Mouse (Mus musculus): ENCODE measurements around the gene Ankrd66. TPM values are rescaled to one million over a fixed set of nuclear protein-coding genes. Genes with fewer than 3 reads are reported as not detected.

Ankrd66 gene
- 0.94 and 0.96 TPM in 2 replicates for polyA plus RNA-seq (2015; fragmentation: Nextera tagmentation; extraction: Ambion mirVana)

DNA sequence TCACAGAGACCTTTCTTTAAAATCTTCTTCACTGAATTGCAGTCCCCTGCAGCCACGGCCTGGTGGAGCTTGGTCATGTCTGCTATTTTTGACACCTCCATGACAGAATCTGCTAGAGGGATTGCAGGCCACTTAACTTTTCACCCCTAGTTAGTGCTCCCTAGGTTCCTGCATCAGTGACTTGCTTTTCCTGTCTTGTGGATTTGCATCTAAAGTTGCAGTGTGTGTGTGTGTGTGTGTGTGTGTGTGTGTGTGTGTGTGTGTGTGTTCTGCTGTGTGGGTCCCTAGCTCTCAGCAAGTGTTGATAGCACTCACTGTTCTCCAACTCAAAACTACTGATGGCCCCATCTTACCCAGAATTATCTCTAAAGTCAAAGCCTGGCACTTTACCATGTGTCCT lies at the start of gene Ankrd66:
Ankrd66 (minus strand) TSS at position 101 of the 400 bp plus-strand sequence.
- 39% methylated on average over 1 of the region's 1 CpGs for WGBS
- Histone ChIP-seq H3K4me1 (replicated peaks; ENCODE audit: control insufficient read depth, insufficient read depth, low read length) (no peaks in the 10 kb centered on the region), H3K9ac (ENCODE audit: low read length) (no peak within 1 kb of the TSS), H3K36me3 (ENCODE audit: control insufficient read depth, insufficient read depth, low read length) (no peaks in the 10 kb centered on the region), H3K9me3 (ENCODE audit: control insufficient read depth, low read length) (no peaks in the 10 kb centered on the region), H3K4me2 (ENCODE audit: low read depth, low read length) (no peak within 1 kb of the TSS), H3K27ac (ENCODE audit: low read length) (no peak within 1 kb of the TSS), H3K27me3 (ENCODE audit: control insufficient read depth, insufficient read depth, low read depth, low read length) (no peaks in the 10 kb centered on the region), H3K4me3 (ENCODE audit: low read length) (no peak within 1 kb of the TSS)
- no peak for ATAC-seq (ENCODE audit: low read depth)

DNA sequence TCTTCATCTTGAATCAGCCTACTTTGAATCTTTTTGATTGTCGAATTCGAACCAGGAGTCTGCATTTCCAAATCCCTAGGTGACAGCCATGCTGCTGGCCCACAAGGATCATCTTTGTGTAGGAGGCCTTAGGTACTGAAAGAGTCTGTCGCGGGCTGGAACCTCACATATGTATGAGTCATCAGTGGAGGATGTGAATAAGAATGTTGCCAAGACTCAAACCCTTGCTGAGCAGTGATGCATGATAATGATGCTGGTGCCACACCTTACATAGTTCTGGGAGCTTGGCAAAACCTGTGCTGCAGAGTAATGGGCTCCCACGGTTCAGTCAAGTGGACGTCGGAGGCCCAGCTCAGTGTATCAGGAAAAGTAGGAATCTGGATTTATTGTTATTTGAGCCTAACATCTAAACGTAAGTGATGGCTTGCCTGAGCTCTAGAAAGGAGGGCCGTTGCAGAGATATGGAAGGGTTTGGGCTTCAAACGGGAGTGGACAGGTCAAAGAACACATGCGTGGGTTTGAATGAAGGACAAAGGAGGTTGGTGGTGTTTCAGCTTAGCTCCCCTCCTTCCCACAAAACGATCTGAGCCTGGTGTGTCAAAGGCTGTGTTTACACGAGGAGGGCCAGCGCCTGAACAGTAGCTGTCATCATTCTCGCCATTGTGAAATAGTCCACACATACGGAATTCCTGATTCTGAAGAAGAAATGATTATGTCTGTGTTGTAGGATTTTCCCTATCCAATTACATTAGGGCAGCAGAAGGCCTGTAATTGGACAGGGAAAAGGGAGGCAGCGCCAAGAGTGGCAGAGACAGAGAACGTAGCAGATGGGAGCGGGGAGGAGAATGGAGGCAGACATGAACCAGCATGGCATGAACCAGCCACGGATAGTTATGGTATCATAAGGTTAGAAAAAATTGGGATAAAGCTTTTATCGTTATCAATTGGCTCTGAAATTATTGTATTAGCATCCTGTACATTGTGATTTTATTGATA lies 49.2 kb upstream of the Ankrd66 start:
- no peak overlapping the region for H3K27ac ChIP-seq (ENCODE audit: low read length)
- no peaks in the 10 kb centered on the region for H3K4me1 ChIP-seq (replicated peaks; ENCODE audit: control insufficient read depth, insufficient read depth, low read length)
- H3K36me3 ChIP-seq (ENCODE audit: control insufficient read depth, insufficient read depth, low read length), result no peaks in the 10 kb centered on the region
- no peaks in the 10 kb centered on the region for H3K9me3 ChIP-seq (ENCODE audit: control insufficient read depth, low read length)
- H3K4me2 ChIP-seq (ENCODE audit: low read depth, low read length), result no peak overlapping the region
- H3K4me3 ChIP-seq (ENCODE audit: low read length), result no peak overlapping the region
- H3K27me3 ChIP-seq (ENCODE audit: control insufficient read depth, insufficient read depth, low read depth, low read length), result no peaks in the 10 kb centered on the region
- 75% methylated on average over 21 of the region's 21 CpGs for WGBS
- no peak overlapping the region for H3K9ac ChIP-seq (ENCODE audit: low read length)
- ATAC-seq (ENCODE audit: low read depth), result no peak

DNA sequence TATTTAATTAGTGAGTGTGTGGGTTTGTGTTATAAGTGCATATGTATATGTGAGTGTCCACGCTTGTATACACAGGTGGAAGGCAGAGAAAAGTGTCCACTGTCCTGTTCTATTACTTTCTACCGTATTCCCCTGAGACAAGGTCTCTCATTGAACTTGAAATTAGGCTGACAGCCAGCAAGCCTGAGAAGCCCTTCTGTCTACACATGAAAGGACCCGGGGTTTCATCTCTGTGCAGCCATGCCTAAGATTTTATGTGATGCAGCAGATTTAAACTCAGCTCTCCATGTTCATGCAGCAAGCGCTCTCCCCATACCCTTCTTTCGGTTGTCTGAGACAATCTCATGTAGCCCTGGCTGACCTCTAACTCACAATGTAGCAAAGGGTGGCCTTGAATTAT lies 47.1 kb upstream of the Ankrd66 start:
- H3K4me2 ChIP-seq (ENCODE audit: low read depth, low read length), result no peak overlapping the region
- ATAC-seq (ENCODE audit: low read depth), result no peak
- no peaks in the 10 kb centered on the region for H3K4me1 ChIP-seq (replicated peaks; ENCODE audit: control insufficient read depth, insufficient read depth, low read length)
- no peaks in the 10 kb centered on the region for H3K9me3 ChIP-seq (ENCODE audit: control insufficient read depth, low read length)
- no peak overlapping the region for H3K9ac ChIP-seq (ENCODE audit: low read length)
- H3K27me3 ChIP-seq (ENCODE audit: control insufficient read depth, insufficient read depth, low read depth, low read length), result no peaks in the 10 kb centered on the region
- H3K27ac ChIP-seq (ENCODE audit: low read length), result no peak overlapping the region
- H3K36me3 ChIP-seq (ENCODE audit: control insufficient read depth, insufficient read depth, low read length), result no peaks in the 10 kb centered on the region
- 81% methylated on average over 5 of the region's 5 CpGs for WGBS
- no peak overlapping the region for H3K4me3 ChIP-seq (ENCODE audit: low read length)

DNA sequence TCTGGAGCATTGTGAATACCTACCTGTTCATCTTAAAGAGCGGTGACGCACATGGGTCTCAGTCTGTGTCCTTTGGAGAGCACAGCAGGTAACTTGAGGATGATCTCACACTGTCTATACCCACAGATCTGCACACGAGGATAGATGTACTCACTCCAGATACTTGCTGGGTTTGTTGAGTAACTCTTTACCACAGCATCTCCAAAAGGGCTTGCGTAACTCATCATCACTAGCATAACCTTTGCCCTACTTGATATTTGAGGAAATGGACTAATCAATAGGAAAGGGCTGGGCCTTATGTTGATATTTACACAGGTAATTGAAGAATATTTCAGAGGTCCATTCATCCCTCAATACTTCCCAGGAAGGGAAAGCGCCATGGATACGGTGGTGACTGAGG lies 46.3 kb upstream of the Ankrd66 start:
- H3K4me2 ChIP-seq (ENCODE audit: low read depth, low read length), result no peak overlapping the region
- H3K27me3 ChIP-seq (ENCODE audit: control insufficient read depth, insufficient read depth, low read depth, low read length), result no peaks in the 10 kb centered on the region
- no peak overlapping the region for H3K27ac ChIP-seq (ENCODE audit: low read length)
- H3K9me3 ChIP-seq (ENCODE audit: control insufficient read depth, low read length), result no peaks in the 10 kb centered on the region
- H3K4me1 ChIP-seq (replicated peaks; ENCODE audit: control insufficient read depth, insufficient read depth, low read length), result no peaks in the 10 kb centered on the region
- ATAC-seq (ENCODE audit: low read depth), result no peak
- no peak overlapping the region for H3K9ac ChIP-seq (ENCODE audit: low read length)
- no peak overlapping the region for H3K4me3 ChIP-seq (ENCODE audit: low read length)
- WGBS, result 86% methylated on average over 6 of the region's 6 CpGs
- H3K36me3 ChIP-seq (ENCODE audit: control insufficient read depth, insufficient read depth, low read length), result no peaks in the 10 kb centered on the region

DNA sequence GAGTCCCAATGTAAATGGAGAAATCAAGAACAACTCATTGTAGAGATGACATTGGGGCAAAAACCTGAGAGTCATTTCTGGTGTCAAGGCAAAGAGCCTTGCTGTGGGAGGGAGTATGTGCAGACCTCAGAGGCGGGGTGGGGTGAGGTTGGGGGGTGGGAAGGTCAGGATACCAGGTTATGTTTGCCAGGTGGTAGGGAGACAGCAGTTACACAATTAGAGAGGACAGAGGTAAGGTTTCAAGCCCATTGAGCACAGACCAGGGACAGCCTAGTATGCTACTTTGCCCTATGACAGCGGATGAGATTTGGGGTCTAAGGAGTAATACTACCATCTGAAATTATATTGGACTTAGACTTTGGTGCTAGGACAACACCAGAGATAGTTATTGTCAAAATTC lies 43.8 kb upstream of the Ankrd66 start:
- 79% methylated on average over 2 of the region's 2 CpGs for WGBS
- H3K27ac ChIP-seq (ENCODE audit: low read length), result no peak overlapping the region
- H3K27me3 ChIP-seq (ENCODE audit: control insufficient read depth, insufficient read depth, low read depth, low read length), result no peaks in the 10 kb centered on the region
- no peaks in the 10 kb centered on the region for H3K4me1 ChIP-seq (replicated peaks; ENCODE audit: control insufficient read depth, insufficient read depth, low read length)
- H3K4me3 ChIP-seq (ENCODE audit: low read length), result no peak overlapping the region
- H3K4me2 ChIP-seq (ENCODE audit: low read depth, low read length), result no peak overlapping the region
- no peak for ATAC-seq (ENCODE audit: low read depth)
- no peaks in the 10 kb centered on the region for H3K36me3 ChIP-seq (ENCODE audit: control insufficient read depth, insufficient read depth, low read length)
- H3K9ac ChIP-seq (ENCODE audit: low read length), result no peak overlapping the region
- no peaks in the 10 kb centered on the region for H3K9me3 ChIP-seq (ENCODE audit: control insufficient read depth, low read length)

DNA sequence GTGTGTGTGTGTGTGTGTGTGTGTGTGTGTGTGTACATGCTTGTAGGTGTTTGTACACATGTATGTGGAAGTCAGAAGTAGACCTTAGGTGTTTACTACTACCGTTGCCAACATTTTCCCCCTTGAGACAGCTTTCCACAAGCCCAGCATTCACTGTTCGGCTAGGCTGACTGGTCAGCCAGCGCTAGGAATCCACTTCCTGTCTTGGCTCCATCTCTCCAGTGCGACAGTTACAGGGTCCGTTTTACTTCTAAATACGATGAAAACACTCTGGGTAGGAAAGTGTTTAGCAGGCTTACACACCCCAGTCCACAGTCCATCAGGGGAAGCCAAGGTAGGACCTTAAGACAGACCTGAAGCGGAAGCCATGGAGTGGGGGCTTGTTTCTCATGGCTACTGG lies 41.3 kb upstream of the Ankrd66 start:
- 49% methylated on average over 7 of the region's 7 CpGs for WGBS
- ATAC-seq (ENCODE audit: low read depth), result no peak
- Histone ChIP-seq H3K9ac (ENCODE audit: low read length) (no peak overlapping the region), H3K27ac (ENCODE audit: low read length) (no peak overlapping the region), H3K9me3 (ENCODE audit: control insufficient read depth, low read length) (no peaks in the 10 kb centered on the region), H3K4me3 (ENCODE audit: low read length) (no peak overlapping the region), H3K4me2 (ENCODE audit: low read depth, low read length) (no peak overlapping the region), H3K4me1 (replicated peaks; ENCODE audit: control insufficient read depth, insufficient read depth, low read length) (peaks cover 4% of the 10 kb centered on the region), H3K36me3 (ENCODE audit: control insufficient read depth, insufficient read depth, low read length) (no peaks in the 10 kb centered on the region), H3K27me3 (ENCODE audit: control insufficient read depth, insufficient read depth, low read depth, low read length) (no peaks in the 10 kb centered on the region)

DNA sequence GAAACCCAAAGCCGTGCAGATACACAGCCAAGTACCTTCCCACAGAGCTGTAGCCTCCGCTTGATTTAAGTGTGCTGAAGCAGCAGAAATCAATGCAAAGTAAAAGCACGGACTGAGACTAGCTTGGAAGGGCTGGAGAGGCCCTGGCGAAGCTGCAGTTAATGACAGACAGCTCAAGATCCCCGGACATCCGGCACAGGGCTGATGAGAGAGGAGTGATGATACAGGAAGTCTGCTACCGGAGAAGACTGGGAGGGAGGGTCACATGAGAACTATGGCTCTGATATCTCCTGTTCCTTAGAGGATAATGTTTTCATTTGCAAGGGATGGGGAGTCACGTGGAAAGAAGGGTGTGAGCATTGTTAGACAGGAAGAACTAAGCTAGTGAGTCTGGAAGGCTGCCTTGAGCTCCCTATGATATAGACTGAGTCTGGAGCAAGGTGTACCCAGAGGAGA lies 37.6 kb upstream of the Ankrd66 start:
- Histone ChIP-seq H3K4me3 (ENCODE audit: low read length) (no peak overlapping the region), H3K27ac (ENCODE audit: low read length) (no peak overlapping the region), H3K9ac (ENCODE audit: low read length) (no peak overlapping the region), H3K4me2 (ENCODE audit: low read depth, low read length) (peak overlapping the region; percentile 20; the same call in 1 of the 2 replicates), H3K4me1 (replicated peaks; ENCODE audit: control insufficient read depth, insufficient read depth, low read length) (peaks cover 4% of the 10 kb centered on the region), H3K36me3 (ENCODE audit: control insufficient read depth, insufficient read depth, low read length) (no peaks in the 10 kb centered on the region), H3K9me3 (ENCODE audit: control insufficient read depth, low read length) (no peaks in the 10 kb centered on the region), H3K27me3 (ENCODE audit: control insufficient read depth, insufficient read depth, low read depth, low read length) (no peaks in the 10 kb centered on the region)
- peak; percentile 43; the same call in 1 of the 2 replicates for ATAC-seq (ENCODE audit: low read depth)
- 20% methylated on average over 8 of the region's 8 CpGs for WGBS

DNA sequence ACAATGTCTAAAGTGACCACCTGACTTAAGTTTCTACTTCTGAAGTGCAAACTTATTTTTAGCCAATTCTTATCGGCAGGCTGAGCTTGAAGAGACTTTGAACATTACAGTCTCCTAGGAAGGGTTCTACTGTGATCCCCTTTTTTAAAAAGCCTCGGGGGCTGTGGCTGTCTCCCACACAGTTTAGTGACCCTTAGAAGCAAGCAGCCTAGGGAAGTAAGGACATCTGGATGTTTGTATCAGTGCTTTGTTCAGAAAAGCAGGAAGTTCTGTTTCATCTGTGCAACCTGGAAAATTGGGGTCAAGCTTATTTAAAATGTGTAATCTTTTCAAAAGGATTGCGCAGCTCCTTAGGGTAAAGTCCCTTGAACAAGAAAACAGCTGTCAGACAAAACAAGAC lies 37.0 kb upstream of the Ankrd66 start:
- H3K4me3 ChIP-seq (ENCODE audit: low read length), result no peak overlapping the region
- H3K36me3 ChIP-seq (ENCODE audit: control insufficient read depth, insufficient read depth, low read length), result no peaks in the 10 kb centered on the region
- no peak overlapping the region for H3K9ac ChIP-seq (ENCODE audit: low read length)
- no peaks in the 10 kb centered on the region for H3K9me3 ChIP-seq (ENCODE audit: control insufficient read depth, low read length)
- ATAC-seq (ENCODE audit: low read depth), result no peak
- H3K4me2 ChIP-seq (ENCODE audit: low read depth, low read length), result no peak overlapping the region
- H3K27me3 ChIP-seq (ENCODE audit: control insufficient read depth, insufficient read depth, low read depth, low read length), result no peaks in the 10 kb centered on the region
- peaks cover 4% of the 10 kb centered on the region for H3K4me1 ChIP-seq (replicated peaks; ENCODE audit: control insufficient read depth, insufficient read depth, low read length)
- 30% methylated on average over 3 of the region's 3 CpGs for WGBS
- no peak overlapping the region for H3K27ac ChIP-seq (ENCODE audit: low read length)

DNA sequence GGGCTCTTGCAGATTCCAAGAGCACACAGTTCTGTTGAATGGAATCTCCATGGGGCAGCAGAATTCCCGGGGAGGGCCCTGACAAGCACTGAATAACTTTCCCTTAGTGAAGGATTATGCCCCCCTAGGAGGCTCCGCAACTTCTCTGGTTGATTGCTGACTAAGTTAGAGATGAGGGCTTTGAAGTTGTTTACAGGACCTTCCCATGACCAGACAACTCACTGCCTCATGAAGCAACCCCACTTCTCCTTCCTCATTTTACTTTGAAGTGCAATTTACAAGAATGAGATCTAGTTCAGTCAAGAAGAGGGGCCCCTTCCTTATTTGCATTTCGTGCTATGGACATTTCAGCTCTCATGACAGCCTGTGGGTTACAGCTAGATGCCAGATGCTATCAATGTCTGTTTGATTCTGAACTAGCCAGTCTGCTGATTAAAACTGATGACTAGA lies 30.2 kb upstream of the Ankrd66 start:
- Histone ChIP-seq H3K27ac (ENCODE audit: low read length) (no peak overlapping the region), H3K9ac (ENCODE audit: low read length) (no peak overlapping the region), H3K4me1 (replicated peaks; ENCODE audit: control insufficient read depth, insufficient read depth, low read length) (0 out of 2 replicates have a peak, but pooled peaks cover 2% of the 10 kb centered on the region), H3K36me3 (ENCODE audit: control insufficient read depth, insufficient read depth, low read length) (no peaks in the 10 kb centered on the region), H3K4me3 (ENCODE audit: low read length) (no peak overlapping the region), H3K9me3 (ENCODE audit: control insufficient read depth, low read length) (no peaks in the 10 kb centered on the region), H3K27me3 (ENCODE audit: control insufficient read depth, insufficient read depth, low read depth, low read length) (no peaks in the 10 kb centered on the region), H3K4me2 (ENCODE audit: low read depth, low read length) (no peak overlapping the region)
- ATAC-seq (ENCODE audit: low read depth), result no peak
- WGBS, result 37% methylated on average over 3 of the region's 3 CpGs
